Mouse (Mus musculus): ENCODE measurements at regions not wholly inside any gene's neighbourhood (a gene's known extent, or its start where the extent isn't known, plus 50 kb on each side); places are given as distances from the start of the nearest gene placed in this dataset.

- TF ChIP-seq CTCF (IDR thresholded peaks at IDR 0.05; ENCODE audit: low read depth) (no peak), EP300 (IDR thresholded peaks at IDR 0.05; ENCODE audit: low read depth) (no peak)
These were observed 64.7 kb downstream of the Thnsl1 start for GRCm38 (mm10) chr2:21269989-21270846.

Data from liver, embryonic 14.5 days (tissue).